Comparison of ENCODE assay signal across 16 mouse cellular contexts in the genomic region with DNA sequence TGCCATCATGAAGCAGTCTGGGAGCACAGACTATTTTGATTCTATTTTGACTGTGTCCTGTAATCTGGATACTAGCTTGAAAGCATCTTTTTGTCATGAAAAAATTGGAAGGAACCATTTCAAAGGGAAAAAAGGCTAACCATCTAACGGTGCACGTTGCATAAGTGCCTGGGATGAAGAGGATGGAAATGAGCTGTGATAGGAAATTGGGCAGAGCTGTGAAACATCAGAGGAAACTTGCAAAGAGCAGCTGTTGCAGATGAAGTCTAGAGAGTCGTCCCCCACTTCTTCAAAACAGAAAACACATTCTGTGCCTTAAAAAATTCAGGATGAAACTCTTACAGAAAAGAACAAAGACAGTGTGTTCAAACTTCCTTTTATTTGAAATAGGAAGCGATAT.
DNase-seq lines count a peak whose midpoint lies in the region.
"Had no signal": no experiment of that assay in that cellular context is flagged by ENCODE, and none has a peak within 500 bp of the region (broad histone marks: within the 10 kb centered on the region; RNA-seq: fewer than 3 reads in every experiment).

No protein-coding gene starts in this region.

- DNase-seq in layer of hippocampus, adult 9-11 months, result peak; percentile 31
- no peak for DNase-seq in layer of hippocampus, adult 11-12 months (ENCODE audit: low spot score)
- DNase-seq in right cerebral cortex, adult 18-20 months, result peak; percentile 73
- DNase-seq in right cerebral cortex, postnatal 4 days, result no peak
- peak; percentile 17 to 61 for DNase-seq in left cerebral cortex, postnatal 14 days (ENCODE audit: low spot score in 2 of 2)
- DNase-seq in left cerebral cortex, postnatal 36 days (ENCODE audit: low spot score in 2 of 2), result peak; percentile 14 to 25
- no peak for DNase-seq in thymus, postnatal 25 days
- DNase-seq: adrenal gland, adult 8-10 months; adrenal gland, postnatal 36 days; cerebellum, adult 11 months; cerebellum, adult 8-10 months; cerebellum, postnatal 14 days; embryo, embryonic 11 days; gastrocnemius, postnatal 36 days; heart, adult 11 months; heart, postnatal 36 days had no signal

- intact Hi-C loops in left cerebral cortex, postnatal 14 days (cut with DNase I), result no loop called here
- intact Hi-C loops in left cerebral cortex, postnatal 36 days (cut with DNase I), result no loop called here

Comparison
In these comparisons a context has a peak if more than half of its experiments do, and no peak if none do; other contexts are left out.
1. DNase-seq: peak in layer of hippocampus, adult 9-11 months (single experiment), right cerebral cortex, adult 18-20 months (single experiment), left cerebral cortex, postnatal 14 days (2 of 2) and left cerebral cortex, postnatal 36 days (2 of 2); none in layer of hippocampus, adult 11-12 months (single experiment), right cerebral cortex, postnatal 4 days (single experiment) and thymus, postnatal 25 days (single experiment).